Mouse (Mus musculus) forebrain, embryonic 16.5 days (tissue): ENCODE results near the gene Gpx1. TPM values are rescaled to one million over a fixed set of nuclear protein-coding genes. Genes with fewer than 3 reads are reported as not detected.
A peak's percentile ranks its signal among the peaks of the same experiment; 100 is the strongest.

Experiments
- ATAC-seq: fragments of 200-750 bp; cut with Nextera tagmentation; 2 replicates; pipeline ENCODE4 v1.8.0; 2017; ENCODE audit warnings: mild to moderate bottlenecking, moderate library complexity
- H3K27ac ChIP-seq: fragments of 300-500 bp; sonication (generic); 2 replicates; pipeline ENCODE4 v1.5.1; 2014; ENCODE audit warnings: low read length, control low read depth
- H3K27me3 ChIP-seq: fragments of 300-500 bp; sonication (generic); replicated peaks from 2 replicates; pipeline ENCODE4 v1.6.1; 2014; ENCODE audit warnings: low read length; ENCODE audit not compliant: control insufficient read depth, insufficient read depth
- H3K36me3 ChIP-seq: fragments of 300-500 bp; sonication (generic); 2 replicates; pipeline ENCODE4 v1.6.1; 2014; ENCODE audit not compliant: control insufficient read depth, insufficient read depth
- H3K4me1 ChIP-seq: fragments of 300-500 bp; sonication (generic); replicated peaks from 2 replicates; pipeline ENCODE4 v1.6.1; 2014; ENCODE audit warnings: low read length; ENCODE audit not compliant: control insufficient read depth, insufficient read depth
- H3K4me2 ChIP-seq: fragments of 300-500 bp; sonication (generic); 2 replicates; pipeline ENCODE4 v1.6.1; 2014; ENCODE audit warnings: mild to moderate bottlenecking, low read length, control low read depth
- H3K4me3 ChIP-seq: fragments of 300-500 bp; sonication (generic); replicated peaks from 2 replicates; pipeline ENCODE4 v1.5.1; 2014; ENCODE audit warnings: mild to moderate bottlenecking, low read length, control low read depth
- H3K9ac ChIP-seq: fragments of 300-500 bp; sonication (generic); replicated peaks from 2 replicates; pipeline ENCODE4 v1.6.1; 2014; ENCODE audit warnings: low read depth, low read length, control low read depth
- H3K9me3 ChIP-seq: fragments of 300-500 bp; sonication (generic); 2 replicates; pipeline ENCODE4 v1.6.1; 2016; ENCODE audit warnings: low read length; ENCODE audit not compliant: control insufficient read depth
- WGBS: fragments of 180-500 bp; shearing (Covaris S2); extraction: QIAGEN DNeasy Blood & Tissue Kit; methylation state at CpG from one replicate; pipeline ENCODE4 v1.1.7; 2014; 5-methylcytosine and 5-hydroxymethylcytosine counted together
- polyA plus RNA-seq: library from polyadenylated mRNA; unstranded; fragments of >200 nt; fragmentation: Nextera tagmentation; extraction: Ambion mirVana; gene quantifications from 2 replicates; pipeline ENCODE4 v1.2.1, GENCODE M21; 2015

Gpx1 gene
- polyA plus RNA-seq, result 369 and 398 TPM in 2 replicates

DNA sequence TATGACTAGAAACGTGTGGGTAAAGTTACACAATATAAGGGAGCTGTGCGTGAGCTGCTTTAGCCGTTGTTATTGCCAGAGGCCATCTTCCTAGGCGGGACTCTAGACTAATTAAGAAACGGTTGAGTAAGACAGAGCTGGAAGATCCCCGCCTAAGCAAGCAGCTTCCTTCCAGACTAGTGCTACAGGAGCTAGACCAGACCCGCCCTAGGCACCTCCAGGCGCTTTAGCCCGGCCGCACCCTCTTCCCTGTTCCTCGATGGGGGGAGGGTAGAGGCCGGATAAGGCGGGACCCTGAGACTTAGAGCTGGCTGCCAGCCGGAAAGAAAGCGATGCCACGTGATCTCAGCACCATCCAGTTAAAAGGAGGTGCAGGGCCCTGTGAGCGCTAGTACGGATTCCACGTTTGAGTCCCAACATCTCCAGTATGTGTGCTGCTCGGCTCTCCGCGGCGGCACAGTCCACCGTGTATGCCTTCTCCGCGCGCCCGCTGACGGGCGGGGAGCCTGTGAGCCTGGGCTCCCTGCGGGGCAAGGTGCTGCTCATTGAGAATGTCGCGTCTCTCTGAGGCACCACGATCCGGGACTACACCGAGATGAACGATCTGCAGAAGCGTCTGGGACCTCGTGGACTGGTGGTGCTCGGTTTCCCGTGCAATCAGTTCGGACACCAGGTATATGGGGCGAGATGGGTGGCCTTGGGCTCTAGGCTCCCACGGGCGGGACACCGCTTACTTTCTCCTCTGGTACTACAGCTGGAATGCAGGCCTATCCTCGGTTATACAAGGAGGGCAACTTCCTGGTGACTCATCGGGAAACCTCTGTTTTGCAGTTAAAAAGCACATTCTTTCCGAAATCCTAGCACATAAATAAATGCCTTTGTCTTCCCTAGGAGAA lies at the start of gene Gpx1:
Gene Gpx1 (plus strand): TSS at position 18 of the 896 bp plus-strand sequence.
- peak within 1 kb of the TSS; percentile 63 for H3K4me3 ChIP-seq
- H3K9ac ChIP-seq, result peak within 1 kb of the TSS; percentile 83
- H3K36me3 ChIP-seq, result peaks cover 11% of the 10 kb centered on the region
- peak; percentile 97 for ATAC-seq
- H3K27ac ChIP-seq, result peak within 1 kb of the TSS; percentile 88
- H3K9me3 ChIP-seq, result no peaks in the 10 kb centered on the region
- under 1% methylated on average over 49 of the region's 49 CpGs for WGBS
- H3K4me1 ChIP-seq, result peaks cover 16% of the 10 kb centered on the region
- H3K4me2 ChIP-seq, result peak within 1 kb of the TSS; percentile 73
- no peaks in the 10 kb centered on the region for H3K27me3 ChIP-seq

DNA sequence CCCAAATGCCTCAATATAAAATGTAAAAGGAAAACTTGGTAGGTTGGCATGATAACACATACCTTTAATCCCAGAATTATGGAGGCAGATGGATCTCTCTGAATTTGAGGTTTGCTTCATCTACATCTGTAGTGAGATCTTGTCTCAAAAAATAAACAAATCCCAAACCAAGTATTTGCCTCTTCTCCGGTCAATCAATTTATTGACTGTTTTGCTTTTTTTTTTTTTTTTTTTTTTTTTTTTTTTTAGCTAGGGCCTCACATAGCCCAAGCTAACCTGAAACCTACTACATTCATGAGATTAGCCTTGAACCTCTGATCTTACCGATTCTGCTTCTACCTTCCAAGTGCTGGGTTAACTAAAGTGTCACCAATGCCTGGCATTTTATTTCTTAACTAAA lies 49.4 kb upstream of the Gpx1 start:
- H3K4me3 ChIP-seq, result peak overlapping the region; percentile 69
- H3K27me3 ChIP-seq, result no peaks in the 10 kb centered on the region
- 61% methylated on average over 2 of the region's 2 CpGs for WGBS
- H3K9ac ChIP-seq, result peak overlapping the region; percentile 84
- H3K9me3 ChIP-seq, result no peaks in the 10 kb centered on the region
- peak overlapping the region; percentile 99 for H3K27ac ChIP-seq
- H3K4me1 ChIP-seq, result peaks cover 8% of the 10 kb centered on the region
- peaks cover 4% of the 10 kb centered on the region; the same call in 1 of the 2 replicates for H3K36me3 ChIP-seq
- ATAC-seq, result no peak
- H3K4me2 ChIP-seq, result peak overlapping the region; percentile 80

DNA sequence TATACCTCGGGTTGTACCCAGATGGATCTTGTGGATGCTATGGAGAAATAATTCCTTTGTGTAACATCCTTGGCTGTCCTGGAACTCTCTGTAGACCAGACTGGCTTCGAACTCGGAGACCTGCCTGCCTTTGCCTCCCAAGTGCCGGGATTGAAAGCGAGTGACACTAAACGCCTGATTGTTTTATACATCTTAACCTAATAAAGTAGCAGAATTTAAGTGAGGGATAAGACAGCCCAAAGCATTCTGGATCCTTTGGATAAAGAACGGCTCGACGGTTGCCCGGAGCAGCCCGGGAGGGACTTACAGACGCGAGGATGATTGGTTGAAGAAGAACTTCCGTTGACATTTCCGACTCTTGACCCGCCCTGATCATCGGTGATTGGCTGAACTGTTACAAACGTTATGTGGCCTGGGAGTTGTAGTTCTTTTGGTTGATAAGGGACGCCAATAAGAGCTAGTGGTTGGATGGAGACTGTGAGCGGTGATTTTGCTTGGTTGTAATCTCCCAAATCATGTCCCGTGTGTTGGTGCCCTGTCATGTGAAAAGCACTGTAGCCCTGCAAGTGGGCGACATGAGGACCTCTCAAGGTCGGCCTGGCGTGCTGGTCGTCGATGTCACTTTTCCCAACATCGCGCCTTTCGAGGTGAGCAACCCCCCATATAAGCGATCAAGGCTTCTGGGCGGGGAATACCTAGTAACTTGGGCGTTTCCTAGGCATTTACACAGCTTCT lies 48.5 kb upstream of the Gpx1 start, which contains the start of gene Nicn1:
Gene Nicn1 (plus strand): TSS at position 414 of the 735 bp plus-strand sequence.
- WGBS, result under 1% methylated on average over 32 of the region's 32 CpGs
- Histone ChIP-seq H3K27me3 (no peaks in the 10 kb centered on the region), H3K36me3 (peaks cover 4% of the 10 kb centered on the region), H3K4me2 (peak within 1 kb of the TSS; percentile 80), H3K9ac (peak within 1 kb of the TSS; percentile 84), H3K4me1 (peaks cover 8% of the 10 kb centered on the region), H3K27ac (peak within 1 kb of the TSS; percentile 99), H3K4me3 (peak within 1 kb of the TSS; percentile 69), H3K9me3 (no peaks in the 10 kb centered on the region)
- ATAC-seq, result peak; percentile 99

DNA sequence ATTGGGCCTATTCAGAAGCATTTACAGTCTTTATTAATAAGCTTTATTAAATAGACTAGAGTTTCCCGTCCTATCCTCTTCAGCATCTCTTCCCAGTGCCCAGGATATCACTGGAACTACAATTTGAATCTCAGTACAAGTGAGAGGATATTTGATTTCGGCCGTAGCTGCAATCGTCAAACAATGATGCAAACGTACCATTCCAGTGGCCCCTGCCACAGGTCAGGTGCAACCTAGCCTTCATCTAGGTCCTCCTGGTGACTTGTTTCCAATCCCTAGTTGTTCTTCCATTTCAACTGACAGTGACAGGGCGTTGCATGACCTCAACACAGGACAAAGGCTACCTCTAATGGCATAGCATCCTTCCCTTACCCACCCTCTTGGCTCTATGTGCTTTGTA lies 47.9 kb upstream of the Gpx1 start:
- no peaks in the 10 kb centered on the region for H3K27me3 ChIP-seq
- peak overlapping the region; percentile 67 for H3K4me2 ChIP-seq
- peaks cover 4% of the 10 kb centered on the region for H3K36me3 ChIP-seq
- H3K9ac ChIP-seq, result peak overlapping the region; percentile 76
- WGBS, result 42% methylated on average over 6 of the region's 6 CpGs
- ATAC-seq, result no peak
- H3K27ac ChIP-seq, result peak overlapping the region; percentile 87
- H3K4me3 ChIP-seq, result peak overlapping the region; percentile 69
- peaks cover 8% of the 10 kb centered on the region for H3K4me1 ChIP-seq
- H3K9me3 ChIP-seq, result no peaks in the 10 kb centered on the region

DNA sequence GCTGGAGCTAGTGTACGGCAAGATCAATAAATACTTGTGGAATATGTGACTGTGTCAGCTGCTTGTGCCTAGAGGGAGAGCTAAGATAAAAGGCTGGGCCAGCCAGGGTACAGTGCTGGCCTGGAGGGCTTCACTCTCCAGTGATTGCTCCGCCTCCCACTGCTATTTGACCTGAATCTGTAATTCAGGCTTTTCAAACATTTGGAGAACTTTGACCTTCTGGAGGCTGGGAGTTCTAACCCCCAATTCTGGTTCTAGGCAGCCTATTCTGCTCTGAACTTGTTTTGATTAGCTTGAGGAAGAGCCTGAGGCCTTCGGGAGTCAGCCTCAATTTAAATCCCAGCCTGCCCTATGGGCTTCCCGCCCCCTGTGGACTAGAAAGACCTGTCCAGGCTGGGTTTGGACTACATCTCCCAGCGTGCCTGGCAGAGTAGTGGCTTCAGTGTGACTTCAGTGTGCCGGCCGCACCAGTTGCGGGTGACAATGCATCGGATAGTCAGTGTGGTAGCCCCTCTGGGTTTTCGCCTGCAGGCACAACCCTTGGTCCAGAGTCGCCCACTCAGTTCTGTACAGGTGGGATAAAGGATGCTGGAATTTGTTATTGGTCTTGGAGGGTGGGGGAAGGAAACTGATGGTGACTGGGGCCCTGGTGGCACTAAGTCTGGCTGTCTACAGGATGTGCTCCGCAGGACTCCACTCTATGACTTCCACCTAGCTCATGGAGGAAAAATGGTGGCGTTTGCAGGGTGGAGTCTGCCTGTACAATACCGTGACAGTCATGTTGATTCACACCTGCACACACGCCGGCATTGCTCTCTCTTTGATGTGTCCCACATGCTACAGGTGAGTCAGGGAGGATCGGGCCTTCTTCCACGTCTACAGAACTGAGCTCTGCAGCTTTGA lies 42.0 kb upstream of the Gpx1 start, which contains the start of gene Amt:
Gene Amt (plus strand): TSS at position 401 of the 903 bp plus-strand sequence.
- H3K4me3 ChIP-seq, result peak within 1 kb of the TSS; percentile 8

DNA sequence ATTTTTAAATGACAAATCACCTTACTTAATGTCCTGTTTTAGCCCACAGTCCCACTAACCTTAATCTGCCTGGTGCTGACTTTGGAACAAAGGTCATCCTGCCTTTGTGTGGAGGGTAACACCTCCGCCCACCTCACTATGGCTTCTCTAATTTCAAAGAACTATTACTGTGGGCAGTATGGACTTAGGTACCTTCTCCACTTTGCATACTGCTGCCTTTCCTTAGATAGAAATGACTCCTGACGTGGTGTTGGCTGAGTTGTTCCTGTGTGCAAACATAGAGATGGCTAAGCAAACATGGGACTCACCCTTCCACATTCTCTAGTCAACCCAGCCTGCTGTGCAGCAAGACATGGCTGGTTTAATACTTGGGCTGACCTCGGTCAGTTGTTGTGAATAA lies 36.9 kb upstream of the Gpx1 start:
- Histone ChIP-seq H3K9me3 (no peaks in the 10 kb centered on the region), H3K36me3 (peaks cover 8% of the 10 kb centered on the region; the same call in 1 of the 2 replicates), H3K4me3 (no peak overlapping the region), H3K4me2 (no peak overlapping the region), H3K9ac (no peak overlapping the region), H3K4me1 (peaks cover 7% of the 10 kb centered on the region), H3K27ac (no peak overlapping the region), H3K27me3 (no peaks in the 10 kb centered on the region)
- 86% methylated on average over 3 of the region's 3 CpGs for WGBS
- no peak for ATAC-seq

More for the DNA sequence above, 42.0 kb upstream of the Gpx1 start, which contains the start of gene Amt:
- ATAC-seq, result peak; percentile 61
- 19% methylated on average over 18 of the region's 18 CpGs for WGBS
- H3K9ac ChIP-seq, result peak within 1 kb of the TSS; percentile 23; the same call in 1 of the 2 replicates
- H3K9me3 ChIP-seq, result no peaks in the 10 kb centered on the region
- no peaks in the 10 kb centered on the region for H3K27me3 ChIP-seq
- H3K4me1 ChIP-seq, result 0 out of 2 replicates have a peak, but pooled peaks cover 2% of the 10 kb centered on the region
- H3K27ac ChIP-seq, result no peak within 1 kb of the TSS
- H3K36me3 ChIP-seq, result peaks cover 7% of the 10 kb centered on the region
- peak within 1 kb of the TSS; percentile 24 for H3K4me2 ChIP-seq

DNA sequence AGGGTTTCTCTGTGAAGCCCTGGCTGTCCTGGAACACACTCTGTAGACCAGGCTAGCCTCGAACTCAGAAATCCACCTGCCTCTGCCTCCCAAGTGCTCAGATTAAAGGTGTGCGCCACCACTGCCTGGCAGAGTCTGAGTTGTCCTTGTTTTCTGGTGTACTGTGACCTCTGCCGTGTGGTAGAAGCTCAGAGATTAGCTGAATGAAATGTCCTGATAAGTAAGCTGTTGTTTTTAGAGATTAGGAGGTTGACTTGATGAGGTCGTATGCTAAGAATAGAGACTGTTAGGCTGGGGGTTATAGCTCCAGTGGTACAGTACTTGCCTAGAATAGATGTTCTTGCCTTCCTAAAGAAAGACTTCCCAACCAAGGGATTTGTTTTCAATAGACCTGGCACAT lies 34.0 kb upstream of the Gpx1 start:
- Histone ChIP-seq H3K4me2 (peak overlapping the region; percentile 91), H3K27me3 (no peaks in the 10 kb centered on the region), H3K9me3 (no peaks in the 10 kb centered on the region), H3K27ac (no peak overlapping the region), H3K4me1 (peaks cover 27% of the 10 kb centered on the region), H3K4me3 (no peak overlapping the region), H3K9ac (no peak overlapping the region), H3K36me3 (peaks cover 8% of the 10 kb centered on the region; the same call in 1 of the 2 replicates)
- WGBS, result 87% methylated on average over 4 of the region's 4 CpGs
- ATAC-seq, result no peak

DNA sequence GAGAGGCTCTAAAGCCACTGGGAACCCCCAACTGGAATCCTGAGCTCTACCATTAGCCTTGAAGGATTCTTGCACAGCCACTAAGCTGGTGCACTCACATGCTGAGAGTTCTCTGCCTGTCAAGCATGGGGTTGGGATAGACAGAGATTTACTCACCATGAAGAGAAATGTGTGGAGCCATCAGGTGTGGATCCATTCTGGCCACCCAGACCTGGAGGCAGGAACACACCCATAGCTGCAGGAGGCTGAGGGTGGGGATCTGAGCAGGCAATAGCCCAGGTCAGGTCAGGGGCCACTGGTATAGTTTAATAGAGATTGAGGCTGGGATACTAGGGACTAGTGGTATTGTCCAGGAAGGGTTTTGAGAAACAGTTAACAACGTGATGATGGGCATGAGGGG lies 33.5 kb upstream of the Gpx1 start:
- H3K9me3 ChIP-seq, result no peaks in the 10 kb centered on the region
- ATAC-seq, result no peak
- H3K4me3 ChIP-seq, result peak overlapping the region; percentile 96
- H3K4me2 ChIP-seq, result peak overlapping the region; percentile 91
- H3K4me1 ChIP-seq, result peaks cover 27% of the 10 kb centered on the region
- peak overlapping the region; percentile 92 for H3K9ac ChIP-seq
- H3K27ac ChIP-seq, result peak overlapping the region; percentile 88
- H3K27me3 ChIP-seq, result no peaks in the 10 kb centered on the region
- 5% methylated on average over 1 of the region's 1 CpGs for WGBS
- H3K36me3 ChIP-seq, result peaks cover 8% of the 10 kb centered on the region; the same call in 1 of the 2 replicates
